Mouse (Mus musculus): ENCODE data around the gene Odf3b.

DNA sequence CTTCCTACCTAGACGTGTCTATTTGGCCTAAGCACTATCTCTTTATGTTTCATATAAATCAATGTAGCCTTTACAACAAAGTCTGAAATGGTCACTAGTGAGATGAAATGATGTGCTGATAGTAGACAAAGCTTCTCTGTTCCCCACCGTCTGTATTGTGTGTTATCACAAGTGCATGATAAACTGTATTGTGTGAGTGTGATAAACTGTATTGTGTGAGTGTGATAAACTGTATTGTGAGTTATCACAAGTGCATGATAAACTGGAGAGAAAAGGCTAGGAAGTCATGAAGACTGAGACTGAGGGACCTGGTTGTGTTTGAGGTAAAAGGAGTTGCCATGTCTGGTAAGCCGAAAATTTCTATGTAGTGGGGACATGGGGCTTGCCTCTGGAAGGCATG lies 20.3 kb downstream of the Odf3b start:
- TF ChIP-seq POLR2A (IDR thresholded peaks at IDR 0.05; ENCODE audit: insufficient read length, low read depth), result no peak
- no peak for TF ChIP-seq MAX (IDR thresholded peaks at IDR 0.05; ENCODE audit: low read depth)
